Mouse (Mus musculus) testis, adult 2 months (tissue): ENCODE measurements around the gene Nr3c2.

ENCODE experiments used
- CTCF ChIP-seq: fragments of 200-500 bp; IDR thresholded peaks from 2 replicates; pipeline ENCODE4 v1.5.1; 2012; ENCODE audit warnings: low read depth, mild to moderate bottlenecking, inconsistent platforms, low read length, moderate library complexity; ENCODE audit not compliant: control insufficient read depth, insufficient read depth, insufficient replicate concordance
- POLR2A ChIP-seq: fragments of 200-500 bp; IDR thresholded peaks from 2 replicates; pipeline ENCODE4 v1.6.1; 2012; ENCODE audit warnings: low read depth, mild to moderate bottlenecking, inconsistent platforms, low read length, moderate library complexity; ENCODE audit not compliant: control insufficient read depth

GRCm38 (mm10) chr8:77132903-77133637 is 233.8 kb downstream of the Nr3c2 start:
- TF ChIP-seq CTCF: no peak
- TF ChIP-seq POLR2A: no peak
